Mouse (Mus musculus): ENCODE measurements around the gene Cacna2d4. TPM values are rescaled to one million over a fixed set of nuclear protein-coding genes. Genes with fewer than 3 reads are reported as not detected.

The Cacna2d4 gene
- polyA plus RNA-seq, 1 experiment from 2014 or later = not detected

DNA sequence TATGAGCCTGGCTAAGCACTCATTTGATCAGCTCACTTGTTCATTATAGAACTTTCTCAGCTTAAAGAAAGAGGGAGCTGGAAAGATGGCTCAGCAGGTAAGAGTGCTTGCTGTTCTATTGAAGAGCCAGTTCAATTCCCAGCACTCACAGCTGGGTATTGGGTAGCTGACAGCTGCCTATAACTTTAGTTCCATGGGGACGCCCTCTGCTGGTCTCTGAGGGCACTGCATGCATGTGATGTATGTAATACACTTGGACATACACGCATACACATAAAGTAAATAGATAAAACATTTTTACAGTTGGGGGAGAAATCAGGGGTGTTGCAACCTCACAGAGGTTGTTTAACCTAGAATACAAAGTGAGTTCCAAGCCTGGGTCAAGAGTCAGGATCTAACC, 83.0 kb downstream of the Cacna2d4 start:
- Histone ChIP-seq H3K4me3 (replicated peaks) (no peak overlapping the region), H3K36me3 (replicated peaks) (no peaks in the 10 kb centered on the region), H3K27me3 (peaks cover 28% of the 10 kb centered on the region), H3K4me1 (peaks cover 12% of the 10 kb centered on the region), H3K9me3 (no peaks in the 10 kb centered on the region), H3K4me2 (no peak overlapping the region), H3K9ac (no peak overlapping the region), H3K27ac (peak overlapping the region; percentile 43)
- 92% methylated on average over 2 of the region's 2 CpGs for WGBS
- no peak for ATAC-seq (ENCODE audit: low FRiP score)

DNA sequence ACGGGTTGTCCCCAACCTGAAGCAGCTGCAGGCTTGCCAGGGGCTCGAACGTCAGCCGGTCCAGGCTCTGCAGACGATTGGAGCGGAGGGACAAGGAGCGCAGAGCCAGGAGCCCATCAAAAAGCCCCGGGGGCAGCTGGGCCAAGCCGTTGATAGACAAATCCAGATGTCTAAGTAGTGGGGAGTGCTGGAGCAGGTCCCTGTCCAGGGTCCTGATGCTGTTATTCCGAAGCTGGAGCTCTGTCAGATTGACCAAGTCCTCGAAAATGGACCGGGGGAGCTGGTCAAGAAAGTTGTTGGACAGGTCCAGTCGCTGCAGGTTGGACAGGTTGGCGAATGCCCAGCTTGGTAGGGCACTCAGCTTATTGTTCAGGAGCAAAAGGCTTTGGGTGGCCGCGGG, 84.2 kb downstream of the Cacna2d4 start:
- Histone ChIP-seq H3K36me3 (replicated peaks) (no peaks in the 10 kb centered on the region), H3K9me3 (no peaks in the 10 kb centered on the region), H3K27ac (no peak overlapping the region), H3K4me2 (no peak overlapping the region), H3K4me1 (peaks cover 7% of the 10 kb centered on the region; the same call in 1 of the 2 replicates), H3K4me3 (replicated peaks) (no peak overlapping the region), H3K27me3 (peaks cover 29% of the 10 kb centered on the region), H3K9ac (no peak overlapping the region)
- 54% methylated on average over 16 of the region's 16 CpGs for WGBS
- ATAC-seq (ENCODE audit: low FRiP score) = no peak

DNA sequence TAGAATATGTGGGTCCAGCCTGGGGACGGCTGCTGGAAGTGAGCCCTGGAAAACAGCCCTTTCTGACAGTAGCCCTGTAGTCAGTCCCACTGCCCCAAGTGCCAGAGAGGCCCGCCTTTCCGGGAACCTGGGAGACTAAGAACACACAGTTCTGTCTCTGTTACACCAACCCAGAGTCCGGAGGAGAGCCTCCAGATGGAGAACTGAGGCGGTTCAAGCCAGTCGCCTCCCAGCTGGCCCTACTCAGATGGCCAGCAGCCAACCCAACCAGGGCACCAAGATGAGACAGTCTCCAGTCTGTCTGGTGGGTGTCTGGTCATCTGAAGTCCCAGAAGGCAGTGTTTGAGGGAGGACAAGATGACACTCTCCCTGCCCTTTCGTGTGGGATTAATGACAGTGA, 85.4 kb downstream of the Cacna2d4 start:
- 81% methylated on average over 7 of the region's 7 CpGs for WGBS
- H3K4me3 ChIP-seq (replicated peaks) = no peak overlapping the region
- H3K4me2 ChIP-seq = no peak overlapping the region
- no peak overlapping the region for H3K9ac ChIP-seq
- no peaks in the 10 kb centered on the region for H3K36me3 ChIP-seq (replicated peaks)
- no peak for ATAC-seq (ENCODE audit: low FRiP score)
- H3K27ac ChIP-seq = no peak overlapping the region
- no peaks in the 10 kb centered on the region for H3K9me3 ChIP-seq
- peaks cover 15% of the 10 kb centered on the region; the same call in 1 of the 2 replicates for H3K4me1 ChIP-seq
- peaks cover 27% of the 10 kb centered on the region for H3K27me3 ChIP-seq

DNA sequence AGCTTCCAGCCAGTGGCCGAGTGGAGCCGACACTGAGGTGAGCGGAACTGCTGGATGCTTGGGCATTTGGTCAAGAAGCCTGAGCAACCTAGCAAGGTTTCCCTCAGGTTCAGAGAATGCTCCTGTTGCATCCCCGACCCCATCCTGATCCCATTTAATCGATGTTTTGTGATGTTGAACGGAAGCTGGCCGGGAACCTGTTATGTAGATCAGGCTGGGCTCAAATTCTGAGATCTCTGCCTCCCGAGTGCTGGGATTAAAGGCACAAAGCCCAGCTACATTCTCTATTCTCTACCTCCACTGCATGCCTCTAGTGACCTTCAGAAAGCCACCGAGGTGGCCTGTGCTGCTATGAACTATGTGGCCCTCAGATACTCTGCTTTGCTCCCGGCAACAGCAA, 88.5 kb downstream of the Cacna2d4 start:
- no peaks in the 10 kb centered on the region for H3K9me3 ChIP-seq
- no peak overlapping the region for H3K9ac ChIP-seq
- no peak overlapping the region for H3K27ac ChIP-seq
- no peak for ATAC-seq (ENCODE audit: low FRiP score)
- H3K4me3 ChIP-seq (replicated peaks) = no peak overlapping the region
- H3K36me3 ChIP-seq (replicated peaks) = no peaks in the 10 kb centered on the region
- H3K27me3 ChIP-seq = peaks cover 51% of the 10 kb centered on the region
- 50% methylated on average over 10 of the region's 10 CpGs for WGBS
- H3K4me2 ChIP-seq = no peak overlapping the region
- peaks cover 25% of the 10 kb centered on the region for H3K4me1 ChIP-seq

DNA sequence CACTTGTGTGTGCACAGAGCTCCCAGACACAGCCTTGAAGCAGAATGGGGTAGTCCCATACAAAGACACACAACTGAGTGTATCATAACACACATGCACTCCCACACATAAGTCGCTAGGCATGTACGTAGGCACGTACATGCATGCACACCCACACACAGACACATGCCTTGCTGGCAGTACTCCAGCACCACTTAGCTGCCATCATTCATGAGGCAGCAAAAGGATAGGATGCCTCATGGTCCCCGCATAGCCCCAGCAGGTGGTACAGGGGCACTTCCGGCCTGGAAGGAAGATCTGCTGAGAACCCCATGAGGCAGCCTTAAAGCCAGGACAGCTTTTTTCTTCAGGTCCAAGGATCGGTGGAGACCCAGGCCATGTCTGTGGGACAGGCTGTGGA, 89.7 kb downstream of the Cacna2d4 start:
- H3K9me3 ChIP-seq = no peaks in the 10 kb centered on the region
- no peak for ATAC-seq (ENCODE audit: low FRiP score)
- peaks cover 35% of the 10 kb centered on the region for H3K4me1 ChIP-seq
- no peak overlapping the region for H3K27ac ChIP-seq
- H3K4me3 ChIP-seq (replicated peaks) = no peak overlapping the region
- no peak overlapping the region for H3K4me2 ChIP-seq
- no peak overlapping the region for H3K9ac ChIP-seq
- WGBS = 82% methylated on average over 6 of the region's 6 CpGs
- H3K27me3 ChIP-seq = peaks cover 61% of the 10 kb centered on the region
- no peaks in the 10 kb centered on the region for H3K36me3 ChIP-seq (replicated peaks)

DNA sequence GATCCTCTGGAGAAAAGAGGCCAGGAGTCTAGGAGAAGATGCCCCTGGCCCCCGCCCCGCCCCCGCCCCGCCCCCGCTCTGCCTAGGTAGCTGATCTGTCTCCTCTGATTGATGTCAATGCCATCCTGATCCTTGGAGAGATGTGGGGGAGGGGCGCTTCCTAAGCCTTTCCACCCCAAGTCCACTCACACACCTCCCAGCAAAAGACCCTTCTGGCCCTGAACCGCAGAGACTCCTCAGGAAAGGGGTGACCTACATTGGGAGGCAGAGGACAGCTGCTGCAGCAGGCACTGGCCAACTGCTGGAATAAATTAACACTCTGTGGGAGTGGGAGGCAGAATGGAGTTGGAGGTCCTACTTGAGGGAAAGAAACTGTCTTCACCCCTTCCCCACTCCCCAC, 90.2 kb downstream of the Cacna2d4 start:
- WGBS = 33% methylated on average over 7 of the region's 7 CpGs
- peaks cover 65% of the 10 kb centered on the region for H3K27me3 ChIP-seq

DNA sequence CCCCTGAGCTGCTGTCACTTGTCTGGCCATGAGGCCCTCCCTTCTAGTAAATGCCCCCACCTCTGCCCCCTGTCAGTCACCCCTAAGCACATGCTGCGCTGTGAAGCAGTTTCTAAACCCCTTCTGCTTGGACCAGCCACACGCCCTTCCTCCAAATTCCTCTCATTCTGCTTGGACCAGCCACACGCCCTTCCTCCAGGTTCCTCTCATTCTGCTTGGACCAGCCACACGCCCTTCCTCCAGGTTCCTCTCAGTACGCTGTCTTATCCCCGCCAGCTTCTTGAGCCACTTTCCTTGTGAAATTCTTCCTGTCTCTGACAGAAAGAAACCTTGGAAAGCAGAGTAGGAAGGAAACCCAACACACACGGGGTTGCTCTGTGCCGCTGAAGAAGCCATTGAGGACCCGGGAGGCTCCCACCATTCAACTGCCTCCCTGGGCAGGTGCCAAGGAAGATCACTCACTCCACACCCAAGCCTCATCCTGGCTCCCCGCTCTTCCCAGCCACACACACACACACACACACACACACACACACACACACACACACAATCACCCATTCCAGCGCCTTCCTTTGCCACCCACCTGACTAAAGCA, 92.3 kb downstream of the Cacna2d4 start:
- peak overlapping the region; percentile 67 for H3K4me2 ChIP-seq
- no peaks in the 10 kb centered on the region for H3K36me3 ChIP-seq (replicated peaks)
- H3K9me3 ChIP-seq = no peaks in the 10 kb centered on the region
- peaks cover 70% of the 10 kb centered on the region for H3K27me3 ChIP-seq
- H3K27ac ChIP-seq = no peak overlapping the region
- ATAC-seq (ENCODE audit: low FRiP score) = peak; percentile 15
- whole genome bisulfite sequencing = 10% methylated on average over 10 of the region's 11 CpGs
- peaks cover 41% of the 10 kb centered on the region for H3K4me1 ChIP-seq
- no peak overlapping the region for H3K4me3 ChIP-seq (replicated peaks)
- H3K9ac ChIP-seq = no peak overlapping the region

More for the DNA sequence above, 90.2 kb downstream of the Cacna2d4 start:
- no peak overlapping the region for H3K9ac ChIP-seq
- H3K9me3 ChIP-seq = no peaks in the 10 kb centered on the region
- H3K27ac ChIP-seq = no peak overlapping the region
- no peak for ATAC-seq (ENCODE audit: low FRiP score)
- peaks cover 38% of the 10 kb centered on the region for H3K4me1 ChIP-seq
- H3K36me3 ChIP-seq (replicated peaks) = no peaks in the 10 kb centered on the region
- H3K4me3 ChIP-seq (replicated peaks) = no peak overlapping the region
- no peak overlapping the region for H3K4me2 ChIP-seq

DNA sequence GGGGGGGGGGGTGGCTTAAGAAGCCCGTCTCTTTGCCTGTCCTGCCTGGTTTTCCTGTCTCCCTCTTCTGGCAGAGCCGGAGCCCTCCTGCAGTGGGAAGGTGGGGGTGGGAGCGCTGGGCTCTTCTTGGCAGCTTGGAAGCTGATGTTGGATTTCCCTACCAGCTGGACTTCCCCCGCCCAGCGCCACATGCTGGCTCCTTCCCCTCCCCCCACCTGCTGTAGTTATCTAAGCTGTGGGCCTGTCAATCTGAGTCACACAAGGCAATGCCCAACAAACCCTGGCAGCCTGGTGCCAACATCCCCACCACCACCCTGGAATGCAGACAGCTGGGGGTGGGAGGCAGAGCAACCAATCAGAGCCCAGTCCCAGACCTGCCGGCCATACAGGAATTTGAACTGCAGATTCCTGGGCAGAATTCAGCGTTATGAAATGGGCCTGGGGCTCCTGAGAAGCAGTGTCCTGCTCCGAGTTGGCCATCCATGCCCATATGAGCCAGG, 92.9 kb downstream of the Cacna2d4 start:
- WGBS = 4% methylated on average over 8 of the region's 8 CpGs
- peak; percentile 74 for ATAC-seq (ENCODE audit: low FRiP score)
- Histone ChIP-seq H3K9me3 (no peaks in the 10 kb centered on the region), H3K27me3 (peaks cover 73% of the 10 kb centered on the region), H3K9ac (no peak overlapping the region), H3K4me3 (replicated peaks) (0 out of 2 replicates have a peak overlapping the region, but pooled peaks have one; percentile 5), H3K4me2 (peak overlapping the region; percentile 67), H3K27ac (no peak overlapping the region), H3K4me1 (peaks cover 41% of the 10 kb centered on the region), H3K36me3 (replicated peaks) (no peaks in the 10 kb centered on the region)

DNA sequence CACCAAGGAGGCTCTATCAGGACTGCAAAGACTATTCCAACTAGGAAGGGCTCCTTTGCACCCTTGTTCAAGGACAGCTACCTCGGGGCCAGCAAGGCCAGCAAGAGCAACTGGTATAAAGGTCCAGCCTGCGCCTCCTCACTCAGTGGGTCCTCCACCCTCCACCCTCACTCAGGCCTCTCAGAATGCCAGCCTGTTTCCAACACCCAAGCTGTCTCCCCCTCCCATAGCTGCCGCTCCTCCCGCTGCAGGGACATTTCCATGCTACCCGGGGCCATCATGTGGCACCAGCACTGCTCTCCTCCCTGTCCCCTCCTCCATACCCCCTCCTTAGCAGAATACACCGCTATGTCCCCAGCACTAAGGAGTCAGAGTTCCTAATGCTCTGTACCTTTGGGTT, 93.6 kb downstream of the Cacna2d4 start:
- H3K4me1 ChIP-seq = peaks cover 41% of the 10 kb centered on the region
- peak overlapping the region; percentile 67 for H3K4me2 ChIP-seq
- 7% methylated on average over 6 of the region's 6 CpGs for WGBS

DNA sequence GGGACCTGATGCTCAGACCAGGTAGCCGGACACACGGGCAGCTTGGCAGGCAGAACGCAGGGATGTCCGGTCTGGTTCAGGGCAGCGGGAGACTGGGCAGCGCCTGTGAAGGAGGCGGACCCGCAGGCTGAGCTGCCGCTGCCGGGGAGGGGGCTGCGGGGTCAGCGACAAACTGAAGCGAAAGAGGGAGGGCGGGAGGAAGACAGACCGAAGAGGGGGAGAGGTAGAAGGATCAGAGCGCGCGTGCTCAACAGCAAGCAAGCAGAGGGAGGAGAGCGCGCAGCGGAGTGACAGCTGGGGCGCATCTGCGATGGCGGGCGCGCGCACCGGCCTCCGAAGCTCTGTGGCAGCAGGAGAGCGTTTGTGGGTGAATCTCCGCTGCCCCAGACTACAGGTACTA, 94.2 kb downstream of the Cacna2d4 start, which contains the start of gene Lrtm2:
Gene Lrtm2 (minus strand): TSS at position 261 of the 400 bp plus-strand sequence.
- Histone ChIP-seq H3K36me3 (replicated peaks) (no peaks in the 10 kb centered on the region), H3K4me3 (replicated peaks) (peak within 1 kb of the TSS; percentile 44), H3K9ac (peak within 1 kb of the TSS; percentile 50), H3K4me1 (peaks cover 41% of the 10 kb centered on the region), H3K27ac (no peak within 1 kb of the TSS), H3K4me2 (peak within 1 kb of the TSS; percentile 67), H3K9me3 (no peaks in the 10 kb centered on the region), H3K27me3 (peaks cover 75% of the 10 kb centered on the region)
- WGBS = under 1% methylated on average over 31 of the region's 31 CpGs
- ATAC-seq (ENCODE audit: low FRiP score) = peak; percentile 50

More for the DNA sequence above, 93.6 kb downstream of the Cacna2d4 start:
- H3K27me3 ChIP-seq = peaks cover 76% of the 10 kb centered on the region
- peak overlapping the region; percentile 50; the same call in 1 of the 2 replicates for H3K9ac ChIP-seq
- peak overlapping the region; percentile 44 for H3K4me3 ChIP-seq (replicated peaks)
- no peaks in the 10 kb centered on the region for H3K9me3 ChIP-seq
- no peaks in the 10 kb centered on the region for H3K36me3 ChIP-seq (replicated peaks)
- ATAC-seq (ENCODE audit: low FRiP score) = peak; percentile 12; the same call in 1 of the 2 replicates
- H3K27ac ChIP-seq = no peak overlapping the region

DNA sequence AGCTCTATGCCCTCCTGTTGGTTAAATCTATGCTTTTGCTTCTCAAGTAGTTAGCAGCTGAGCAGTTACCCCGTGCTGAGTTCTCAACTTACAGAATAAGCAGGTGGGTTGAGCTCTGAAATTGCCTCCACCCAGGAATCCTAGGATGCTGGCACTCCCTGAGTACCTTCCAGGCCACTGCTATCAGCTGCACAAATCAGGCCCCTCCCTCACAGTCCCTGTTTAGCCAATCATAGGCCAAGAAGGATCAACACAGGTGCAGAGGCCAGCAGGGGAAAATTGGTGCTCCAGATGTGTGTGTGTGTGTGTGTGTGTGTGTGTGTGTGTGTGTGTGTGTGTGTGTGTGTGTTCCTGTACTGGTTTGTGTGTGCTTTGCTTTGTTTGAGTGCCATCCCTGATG, 95.8 kb downstream of the Cacna2d4 start:
- H3K9me3 ChIP-seq = no peaks in the 10 kb centered on the region
- no peak overlapping the region for H3K27ac ChIP-seq
- no peak for ATAC-seq (ENCODE audit: low FRiP score)
- WGBS = 0% methylated on average over 1 of the region's 1 CpGs
- no peak overlapping the region for H3K4me3 ChIP-seq (replicated peaks)
- peaks cover 34% of the 10 kb centered on the region for H3K4me1 ChIP-seq
- H3K9ac ChIP-seq = no peak overlapping the region
- H3K4me2 ChIP-seq = no peak overlapping the region
- H3K27me3 ChIP-seq = peaks cover 76% of the 10 kb centered on the region
- H3K36me3 ChIP-seq (replicated peaks) = no peaks in the 10 kb centered on the region

DNA sequence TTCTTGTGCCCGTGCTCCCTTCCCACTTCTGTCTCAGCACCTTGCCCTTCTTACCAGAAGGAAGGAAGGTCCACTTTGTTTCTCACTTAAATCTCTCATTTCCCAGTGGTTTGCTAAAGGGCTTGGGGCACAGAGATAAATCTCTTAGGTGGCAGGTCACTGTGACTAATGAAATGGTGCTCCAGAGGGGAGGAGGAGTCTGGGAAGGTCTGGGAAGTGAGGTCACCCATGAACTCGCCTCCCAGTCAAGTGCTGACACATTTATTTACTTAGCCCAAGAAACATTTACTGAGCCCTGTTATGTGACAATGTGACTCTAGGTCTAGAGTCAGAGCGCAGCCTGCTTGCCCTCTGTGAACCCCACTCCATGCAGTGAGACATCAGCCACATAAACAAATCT, 96.9 kb downstream of the Cacna2d4 start:
- H3K9me3 ChIP-seq = no peaks in the 10 kb centered on the region

DNA sequence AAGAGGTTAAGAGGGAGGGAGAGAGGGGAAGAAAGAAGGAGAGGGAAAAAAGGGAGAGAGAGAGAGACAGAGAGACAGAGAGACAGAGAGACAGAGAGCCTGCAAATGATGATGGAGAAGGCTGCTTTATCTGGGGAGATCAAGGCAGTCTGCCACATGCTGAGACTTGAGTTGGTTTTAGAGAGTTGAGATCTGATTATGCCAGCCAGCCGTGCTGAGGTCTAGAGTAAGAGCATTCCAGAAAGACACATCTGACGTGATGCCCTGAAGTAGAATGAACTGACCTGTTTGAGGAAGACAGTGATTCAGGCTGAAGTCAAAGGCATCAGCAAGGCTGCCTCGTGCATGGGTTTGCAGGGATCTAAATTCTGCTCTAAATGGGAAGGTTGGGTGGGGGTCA, 97.5 kb downstream of the Cacna2d4 start:
- no peak overlapping the region for H3K4me3 ChIP-seq (replicated peaks)
- no peak for ATAC-seq (ENCODE audit: low FRiP score)
- H3K27me3 ChIP-seq = peaks cover 61% of the 10 kb centered on the region
- H3K9me3 ChIP-seq = no peaks in the 10 kb centered on the region
- H3K36me3 ChIP-seq (replicated peaks) = no peaks in the 10 kb centered on the region
- no peak overlapping the region for H3K4me2 ChIP-seq
- 43% methylated on average over 3 of the region's 3 CpGs for WGBS
- H3K9ac ChIP-seq = no peak overlapping the region
- no peak overlapping the region for H3K27ac ChIP-seq
- peaks cover 35% of the 10 kb centered on the region for H3K4me1 ChIP-seq

More for the DNA sequence above, 96.9 kb downstream of the Cacna2d4 start:
- Histone ChIP-seq H3K27ac (no peak overlapping the region), H3K4me2 (no peak overlapping the region), H3K27me3 (peaks cover 67% of the 10 kb centered on the region), H3K36me3 (replicated peaks) (no peaks in the 10 kb centered on the region), H3K9ac (no peak overlapping the region), H3K4me3 (replicated peaks) (no peak overlapping the region), H3K4me1 (peaks cover 38% of the 10 kb centered on the region)
- 35% methylated on average over 3 of the region's 3 CpGs for WGBS
- no peak for ATAC-seq (ENCODE audit: low FRiP score)
